Comparison of ENCODE assay signal across 17 mouse cellular contexts in genomic region chr2:74706393-74706960, GRCm38 (mm10). TPM values are rescaled to one million over a fixed set of nuclear protein-coding genes. Genes with fewer than 3 reads are reported as not detected.
A peak's percentile ranks its signal among the peaks of the same experiment; 100 is the strongest.
DNase-seq lines count a peak whose midpoint lies in the region; ATAC-seq lines count a peak whose summit lies in the region.
"Had no signal": no experiment of that assay in that cellular context is flagged by ENCODE, and none has a peak within 500 bp of the region (broad histone marks: within the 10 kb centered on the region; RNA-seq: fewer than 3 reads in every experiment).

No protein-coding gene starts in this region.

- ATAC-seq in forebrain, embryonic 15.5 days (replicated peaks), result no peak
- no peak for ATAC-seq in kidney, embryonic 16.5 days (ENCODE audit: low FRiP score, low TSS enrichment)
- ATAC-seq in neural tube, embryonic 15.5 days (ENCODE audit: low FRiP score), result no peak
- ATAC-seq: forebrain, postnatal 0 days had no signal

- no peaks in the 10 kb centered on the region for H3K9me3 ChIP-seq in forebrain, embryonic 10.5 days
- H3K9me3 ChIP-seq in forebrain, embryonic 15.5 days, result no peaks in the 10 kb centered on the region
- no peaks in the 10 kb centered on the region for H3K9me3 ChIP-seq in kidney, embryonic 16.5 days (ENCODE audit: low read length)
- no peaks in the 10 kb centered on the region for H3K9me3 ChIP-seq in neural tube, embryonic 15.5 days (replicated peaks)
- H3K9me3 ChIP-seq: midbrain, embryonic 12.5 days had no signal

- H3K4me1 ChIP-seq in forebrain, embryonic 10.5 days, result peaks cover 16% of the 10 kb centered on the region
- peaks cover 14% of the 10 kb centered on the region for H3K4me1 ChIP-seq in forebrain, embryonic 15.5 days
- H3K4me1 ChIP-seq in kidney, embryonic 16.5 days (ENCODE audit: insufficient read depth, low read length), result peaks cover 42% of the 10 kb centered on the region
- H3K4me1 ChIP-seq in neural tube, embryonic 15.5 days, result peaks cover 52% of the 10 kb centered on the region

- no peak overlapping the region for H3K9ac ChIP-seq in forebrain, embryonic 15.5 days (replicated peaks)
- H3K9ac ChIP-seq in kidney, embryonic 16.5 days (replicated peaks; ENCODE audit: low read length), result peak overlapping the region; percentile 99
- peak overlapping the region; percentile 91 for H3K9ac ChIP-seq in neural tube, embryonic 15.5 days (replicated peaks)
- H3K9ac ChIP-seq: forebrain, postnatal 0 days; midbrain, embryonic 12.5 days had no signal

- intact Hi-C loops in gastrocnemius, postnatal 14 days (cut with DNase I; ENCODE audit: low total_unique reads), result no loop called here

- no peak overlapping the region for H3K4me3 ChIP-seq in forebrain, embryonic 10.5 days
- H3K4me3 ChIP-seq in forebrain, embryonic 15.5 days, result no peak overlapping the region
- H3K4me3 ChIP-seq in kidney, embryonic 16.5 days (ENCODE audit: low read length), result peak overlapping the region; percentile 78
- peak overlapping the region; percentile 70 for H3K4me3 ChIP-seq in neural tube, embryonic 15.5 days (replicated peaks)
- H3K4me3 ChIP-seq: layer of hippocampus, adult 2 months had no signal

- H3K4me2 ChIP-seq in forebrain, embryonic 15.5 days (replicated peaks), result no peak overlapping the region
- peak overlapping the region; percentile 72 for H3K4me2 ChIP-seq in kidney, embryonic 16.5 days (replicated peaks; ENCODE audit: low read depth, low read length)
- H3K4me2 ChIP-seq in neural tube, embryonic 15.5 days, result peak overlapping the region; percentile 60

- H3K36me3 ChIP-seq in forebrain, embryonic 10.5 days (replicated peaks), result no peaks in the 10 kb centered on the region
- H3K36me3 ChIP-seq in forebrain, embryonic 15.5 days, result no peaks in the 10 kb centered on the region
- no peaks in the 10 kb centered on the region for H3K36me3 ChIP-seq in kidney, embryonic 16.5 days (ENCODE audit: insufficient read depth, low read length)
- H3K36me3 ChIP-seq in neural tube, embryonic 15.5 days, result no peaks in the 10 kb centered on the region
- H3K36me3 ChIP-seq: midbrain, embryonic 12.5 days had no signal

- H3K27ac ChIP-seq in forebrain, embryonic 10.5 days, result no peak overlapping the region
- no peak overlapping the region for H3K27ac ChIP-seq in forebrain, embryonic 15.5 days (replicated peaks)
- H3K27ac ChIP-seq in kidney, embryonic 16.5 days (ENCODE audit: low read length), result peak overlapping the region; percentile 100
- H3K27ac ChIP-seq in neural tube, embryonic 15.5 days (replicated peaks), result peak overlapping the region; percentile 99
- H3K27ac ChIP-seq: layer of hippocampus, adult 2 months; midbrain, embryonic 12.5 days had no signal

- WGBS in forebrain, embryonic 10.5 days, result 2% methylated on average over 13 of the region's 13 CpGs
- 1% methylated on average over 13 of the region's 13 CpGs for WGBS in forebrain, embryonic 15.5 days
- 3% methylated on average over 13 of the region's 13 CpGs for WGBS in kidney, embryonic 16.5 days
- 2% methylated on average over 13 of the region's 13 CpGs for WGBS in neural tube, embryonic 15.5 days

- peak; percentile 16 for DNase-seq in forebrain, embryonic 10.5 days (ENCODE audit: extremely low spot score, low spot score)
- no peak for DNase-seq in kidney, postnatal 25 days
- DNase-seq in kidney, postnatal 10 days, result peak; percentile 31
- DNase-seq in gastrocnemius, adult 8-10 months (ENCODE audit: low spot score in 2 of 2), result no peak
- no peak for DNase-seq in gastrocnemius, postnatal 14 days
- DNase-seq: cerebellum, adult 8-10 months; forebrain, postnatal 0 days; heart, adult 18-20 months; thymus, adult 18-20 months had no signal

- H3K27me3 ChIP-seq in forebrain, embryonic 10.5 days (ENCODE audit: poor library complexity, severe bottlenecking), result peaks cover 100% of the 10 kb centered on the region
- peaks cover 93% of the 10 kb centered on the region for H3K27me3 ChIP-seq in forebrain, embryonic 15.5 days
- no peaks in the 10 kb centered on the region for H3K27me3 ChIP-seq in kidney, embryonic 16.5 days (ENCODE audit: insufficient read depth, low read length)
- H3K27me3 ChIP-seq in neural tube, embryonic 15.5 days (replicated peaks), result no peaks in the 10 kb centered on the region

RNA-seq across cellular contexts. Expression of gene Hoxd8, which starts 2.1 kb away (rescaled TPM):
- polyA plus RNA-seq in forebrain, embryonic 10.5 days (2016; fragmentation: Nextera tagmentation; extraction: Ambion mirVana), result not detected in 2 replicates
- polyA plus RNA-seq in forebrain, embryonic 15.5 days (2015; fragmentation: Nextera tagmentation; extraction: Ambion mirVana), result 0.10 TPM in 1 of 2 replicates, not detected in the other
- 41.0 and 45.6 TPM in 2 replicates for polyA plus RNA-seq in kidney, embryonic 16.5 days (2015; fragmentation: Nextera tagmentation; extraction: Ambion mirVana)
- polyA plus RNA-seq in neural tube, embryonic 15.5 days (2015; fragmentation: Nextera tagmentation; extraction: Ambion mirVana), result 12.4 and 12.5 TPM in 2 replicates
- total RNA-seq in gastrocnemius, adult 8-10 months (2022), result 10 to 100 TPM; 46.8 to 53.5 (median 51.3) TPM
- 10 to 100 TPM; 30.0 to 38.2 TPM for total RNA-seq in gastrocnemius, postnatal 14 days (2021)
- total RNA-seq: hematopoietic stem cell, adult 5-6 weeks; layer of hippocampus, adult 2 months; left cerebral cortex, postnatal 36 days had no signal

RNA-seq across cellular contexts. Expression of gene Hoxd3, which starts 5.2 kb away (rescaled TPM):
- polyA plus RNA-seq in forebrain, embryonic 10.5 days (2016; fragmentation: Nextera tagmentation; extraction: Ambion mirVana), result 0.10 TPM in 1 of 2 replicates, not detected in the other
- not detected in 2 replicates for polyA plus RNA-seq in forebrain, embryonic 15.5 days (2015; fragmentation: Nextera tagmentation; extraction: Ambion mirVana)
- polyA plus RNA-seq in kidney, embryonic 16.5 days (2015; fragmentation: Nextera tagmentation; extraction: Ambion mirVana), result 14.6 and 15.4 TPM in 2 replicates
- polyA plus RNA-seq in neural tube, embryonic 15.5 days (2015; fragmentation: Nextera tagmentation; extraction: Ambion mirVana), result 14.5 and 29.1 TPM in 2 replicates
- total RNA-seq in gastrocnemius, adult 8-10 months (2022), result under 1 TPM in 2 of 4 experiments, not detected in 2; 0.17 to 0.29 TPM
- not detected for total RNA-seq in gastrocnemius, postnatal 14 days (2021)
- total RNA-seq: forebrain, postnatal 0 days; heart, adult 18-20 months; hematopoietic stem cell, adult 5-6 weeks; layer of hippocampus, adult 2 months; left cerebral cortex, postnatal 36 days had no signal
- polyA plus RNA-seq: forebrain, postnatal 0 days; lung, postnatal 0 days; midbrain, embryonic 12.5 days had no signal

RNA-seq across cellular contexts. Expression of gene Hoxd4, which starts 5.3 kb away (rescaled TPM):
- not detected in 2 replicates for polyA plus RNA-seq in forebrain, embryonic 10.5 days (2016; fragmentation: Nextera tagmentation; extraction: Ambion mirVana)
- not detected in 2 replicates for polyA plus RNA-seq in forebrain, embryonic 15.5 days (2015; fragmentation: Nextera tagmentation; extraction: Ambion mirVana)
- polyA plus RNA-seq in kidney, embryonic 16.5 days (2015; fragmentation: Nextera tagmentation; extraction: Ambion mirVana), result 4.5 and 4.9 TPM in 2 replicates
- polyA plus RNA-seq in neural tube, embryonic 15.5 days (2015; fragmentation: Nextera tagmentation; extraction: Ambion mirVana), result 4.3 and 4.5 TPM in 2 replicates
- total RNA-seq in gastrocnemius, adult 8-10 months (2022), result 1 to 10 TPM; 1.1 to 1.9 (median 1.5) TPM
- 1 to 10 TPM; 1.4 to 2.7 TPM for total RNA-seq in gastrocnemius, postnatal 14 days (2021)
- total RNA-seq: forebrain, postnatal 0 days; hematopoietic stem cell, adult 5-6 weeks; layer of hippocampus, adult 2 months; left cerebral cortex, postnatal 36 days had no signal
- polyA plus RNA-seq: forebrain, postnatal 0 days; lung, postnatal 0 days; midbrain, embryonic 12.5 days had no signal

RNA-seq across cellular contexts. Expression of gene Hoxd9, which starts 8.9 kb away (rescaled TPM):
- polyA plus RNA-seq in forebrain, embryonic 10.5 days (2016; fragmentation: Nextera tagmentation; extraction: Ambion mirVana), result not detected in 2 replicates
- not detected in 2 replicates for polyA plus RNA-seq in forebrain, embryonic 15.5 days (2015; fragmentation: Nextera tagmentation; extraction: Ambion mirVana)
- polyA plus RNA-seq in kidney, embryonic 16.5 days (2015; fragmentation: Nextera tagmentation; extraction: Ambion mirVana), result 38.2 and 38.4 TPM in 2 replicates
- polyA plus RNA-seq in neural tube, embryonic 15.5 days (2015; fragmentation: Nextera tagmentation; extraction: Ambion mirVana), result 20.0 and 21.3 TPM in 2 replicates
- total RNA-seq in gastrocnemius, adult 8-10 months (2022), result 10 to 100 TPM; 22.6 to 27.5 (median 23.7) TPM
- 10 to 100 TPM; 14.8 to 18.8 TPM for total RNA-seq in gastrocnemius, postnatal 14 days (2021)
- total RNA-seq: forebrain, postnatal 0 days; hematopoietic stem cell, adult 5-6 weeks; layer of hippocampus, adult 2 months; left cerebral cortex, postnatal 36 days had no signal
- polyA plus RNA-seq: forebrain, postnatal 0 days; midbrain, embryonic 12.5 days had no signal

RNA-seq across cellular contexts. Expression of gene Hoxd10, which starts 14.8 kb away (rescaled TPM):
- polyA plus RNA-seq in forebrain, embryonic 10.5 days (2016; fragmentation: Nextera tagmentation; extraction: Ambion mirVana), result not detected in 2 replicates
- not detected in 2 replicates for polyA plus RNA-seq in forebrain, embryonic 15.5 days (2015; fragmentation: Nextera tagmentation; extraction: Ambion mirVana)
- polyA plus RNA-seq in kidney, embryonic 16.5 days (2015; fragmentation: Nextera tagmentation; extraction: Ambion mirVana), result 33.5 and 38.5 TPM in 2 replicates
- polyA plus RNA-seq in neural tube, embryonic 15.5 days (2015; fragmentation: Nextera tagmentation; extraction: Ambion mirVana), result 61.8 and 83.6 TPM in 2 replicates
- 1 to 10 TPM; 6.1 to 8.5 (median 7.6) TPM for total RNA-seq in gastrocnemius, adult 8-10 months (2022)
- total RNA-seq in gastrocnemius, postnatal 14 days (2021), result 1 to 10 TPM; 4.4 to 4.5 TPM
- total RNA-seq: forebrain, postnatal 0 days; heart, adult 18-20 months; hematopoietic stem cell, adult 5-6 weeks; layer of hippocampus, adult 2 months; left cerebral cortex, postnatal 36 days had no signal
- polyA plus RNA-seq: forebrain, postnatal 0 days; midbrain, embryonic 12.5 days had no signal

Comparison
In these comparisons a context has a peak if more than half of its experiments do, and no peak if none do; other contexts are left out.
1. DNase-seq: peak in forebrain, embryonic 10.5 days (single experiment) and kidney, postnatal 10 days (single experiment); none in kidney, postnatal 25 days (0 of 2), gastrocnemius, adult 8-10 months (0 of 2) and gastrocnemius, postnatal 14 days (single experiment).
2. H3K27ac ChIP-seq: peak in kidney, embryonic 16.5 days (single experiment) and neural tube, embryonic 15.5 days (single experiment); none in forebrain, embryonic 10.5 days (single experiment) and forebrain, embryonic 15.5 days (single experiment).
3. H3K4me3 ChIP-seq: peak in kidney, embryonic 16.5 days (single experiment) and neural tube, embryonic 15.5 days (single experiment); none in forebrain, embryonic 10.5 days (single experiment) and forebrain, embryonic 15.5 days (single experiment).
4. RNA of gene Hoxd8, which starts 2.1 kb away (polyA plus RNA-seq): 41.0 to 45.6 TPM in kidney, embryonic 16.5 days and 12.4 to 12.5 TPM in neural tube, embryonic 15.5 days; 0.10 TPM in forebrain, embryonic 15.5 days and not detected in forebrain, embryonic 10.5 days; every median in the first group is over 10 times any median in the second.
5. RNA of gene Hoxd3, which starts 5.2 kb away (polyA plus RNA-seq): 14.5 to 29.1 TPM in neural tube, embryonic 15.5 days and 14.6 to 15.4 TPM in kidney, embryonic 16.5 days; 0.10 TPM in forebrain, embryonic 10.5 days and not detected in forebrain, embryonic 15.5 days; every median in the first group is over 10 times any median in the second.